Mouse (Mus musculus) layer of hippocampus, postnatal 10 days (tissue): Measurements from ENCODE around the gene Gdpd1. TPM values are rescaled to one million over a fixed set of nuclear protein-coding genes. Genes with fewer than 3 reads are reported as not detected.
A peak's percentile ranks its signal among the peaks of the same experiment; 100 is the strongest.
"Not testable (repeated sequence)": the region's sequence is repeated elsewhere in the genome, so short reads cannot be mapped to it uniquely, and the experiment has no call there.

Experiments
- DNase-seq, 2 experiments: peaks; one replicate each; pipeline ENCODE4 v3.0.0; 2021; ENCODE audit warnings: low spot score in 2 of 2
- total RNA-seq, 2 experiments: library from RNA; stranded (reverse); gene quantifications; 2 replicates each; pipeline ENCODE4 v1.2.3; 2021

The Gdpd1 gene
- total RNA-seq, 2 experiments from 2014 or later: 57.5 to 60.4 TPM

GRCm38 (mm10) chr11:87026096-87026875, 47.6 kb downstream of the Gdpd1 start:
- no peak for DNase-seq

- no peak for DNase-seq
These were observed 48.5 kb downstream of the Gdpd1 start for GRCm38 (mm10) chr11:87025351-87025750.

- DNase-seq: not testable (repeated sequence)
These were observed 50.6 kb downstream of the Gdpd1 start for GRCm38 (mm10) chr11:87023240-87023639.

GRCm38 (mm10) chr11:87022765-87023164, 51.1 kb downstream of the Gdpd1 start:
- DNase-seq: no peak

GRCm38 (mm10) chr11:87021551-87021950, 52.3 kb downstream of the Gdpd1 start:
- DNase-seq: no peak

- no peak for DNase-seq
These were observed 53.4 kb downstream of the Gdpd1 start for GRCm38 (mm10) chr11:87020449-87020848.

- DNase-seq: no peak
These were observed 54.4 kb downstream of the Gdpd1 start for GRCm38 (mm10) chr11:87019431-87019830.

- DNase-seq: no peak
These were observed 55.8 kb downstream of the Gdpd1 start for GRCm38 (mm10) chr11:87018081-87018480.

- no peak for DNase-seq
These were observed 58.2 kb downstream of the Gdpd1 start for GRCm38 (mm10) chr11:87015691-87016090.

GRCm38 (mm10) chr11:87010476-87010875, 63.4 kb downstream of the Gdpd1 start:
- DNase-seq: peak; percentile 56 to 72

- DNase-seq: no peak
These were observed 66.5 kb downstream of the Gdpd1 start for GRCm38 (mm10) chr11:87007371-87007770.

GRCm38 (mm10) chr11:87004960-87005755, 68.7 kb downstream of the Gdpd1 start:
- DNase-seq: no peak

- no peak for DNase-seq
These were observed 71.6 kb downstream of the Gdpd1 start for GRCm38 (mm10) chr11:87002078-87002829.

GRCm38 (mm10) chr11:87001217-87001616, 72.6 kb downstream of the Gdpd1 start:
- no peak for DNase-seq

GRCm38 (mm10) chr11:86996266-86996665, 77.6 kb downstream of the Gdpd1 start:
- no peak for DNase-seq

GRCm38 (mm10) chr11:86995625-86996221, 78.1 kb downstream of the Gdpd1 start:
- peak; percentile 54 to 67 for DNase-seq

GRCm38 (mm10) chr11:86994791-86995624, 78.9 kb downstream of the Gdpd1 start:
- no peak for DNase-seq

GRCm38 (mm10) chr11:86994330-86994729, 79.5 kb downstream of the Gdpd1 start:
- DNase-seq: no peak

GRCm38 (mm10) chr11:86993041-86994037, 80.5 kb downstream of the Gdpd1 start, which contains the start of gene Ypel2:
TSS of gene Ypel2 (minus strand) at chr11:86993707.
- peak; percentile 97 to 98 for DNase-seq
